Mouse (Mus musculus): Measurements from ENCODE around the gene Tmed6.
"Not testable (repeated sequence)": the region's sequence is repeated elsewhere in the genome, so short reads cannot be mapped to it uniquely, and the experiment has no call there.

Tmed6 gene

DNA sequence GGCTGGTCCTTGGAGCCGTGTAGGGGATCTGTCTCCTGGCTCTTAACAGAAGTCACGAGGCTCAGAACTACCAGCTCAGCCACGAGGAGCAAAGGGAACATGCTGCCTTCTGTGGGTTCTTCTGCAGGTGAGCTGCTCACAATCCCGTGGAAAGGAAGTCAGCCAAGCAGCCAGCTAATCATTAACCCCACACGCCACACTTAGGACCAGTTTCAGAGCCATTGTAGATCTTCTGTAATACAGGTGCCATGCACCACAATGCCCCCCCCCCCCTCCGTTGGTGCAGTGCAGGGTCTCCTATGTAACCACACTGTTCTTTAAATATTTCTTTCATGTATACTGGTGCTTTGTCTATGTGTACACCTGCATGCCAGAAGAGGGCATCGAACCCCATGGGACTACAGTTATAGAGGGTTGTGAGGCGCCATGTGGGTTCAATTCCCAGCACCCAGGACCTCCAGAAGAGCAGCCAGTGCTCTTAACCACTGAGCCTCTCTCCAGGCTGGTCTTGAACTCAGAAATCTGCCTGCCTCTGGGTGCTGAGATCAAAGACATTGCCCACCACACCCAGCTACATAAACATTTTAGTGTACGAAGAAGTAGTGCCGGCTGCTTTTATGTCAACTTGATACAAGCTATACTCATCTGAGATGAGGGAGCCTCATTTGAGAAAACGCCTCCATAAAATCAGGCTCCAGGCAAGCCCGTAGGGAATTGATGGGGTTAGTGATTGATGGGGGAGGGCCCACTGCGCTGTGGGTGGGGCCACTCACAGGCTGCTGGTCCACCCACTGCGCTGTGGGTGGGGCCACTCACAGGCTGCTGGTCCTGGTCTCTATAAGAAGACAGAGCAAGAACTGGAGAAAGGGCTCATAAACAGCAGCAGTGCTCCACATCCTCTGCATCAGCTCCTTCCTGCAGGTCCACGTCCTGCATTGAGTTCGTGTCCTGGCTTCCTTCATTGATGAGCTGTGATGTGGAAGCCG, at the start of gene Tmed6:
Tmed6 (minus strand) TSS at position 134 of the 986 bp plus-strand sequence.
- no peak for DNase-seq (ENCODE audit: low read depth)

DNA sequence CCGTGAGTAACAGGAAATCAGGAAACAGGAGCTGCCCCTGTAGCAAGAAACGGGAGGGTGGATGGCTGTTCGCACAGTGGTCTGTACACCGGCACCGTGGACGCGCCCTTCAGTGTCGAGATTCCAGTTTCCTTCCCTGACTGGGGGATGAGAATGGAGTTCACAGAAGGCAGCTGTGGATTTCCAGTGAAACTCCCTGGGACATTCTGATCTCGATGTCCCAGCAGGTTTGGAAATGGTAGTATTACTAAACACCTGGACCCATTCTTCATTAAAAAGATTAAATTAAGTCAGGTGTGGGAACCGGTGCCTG, 49.5 kb upstream of the Tmed6 start:
- no peak for DNase-seq (ENCODE audit: low read depth)

DNA sequence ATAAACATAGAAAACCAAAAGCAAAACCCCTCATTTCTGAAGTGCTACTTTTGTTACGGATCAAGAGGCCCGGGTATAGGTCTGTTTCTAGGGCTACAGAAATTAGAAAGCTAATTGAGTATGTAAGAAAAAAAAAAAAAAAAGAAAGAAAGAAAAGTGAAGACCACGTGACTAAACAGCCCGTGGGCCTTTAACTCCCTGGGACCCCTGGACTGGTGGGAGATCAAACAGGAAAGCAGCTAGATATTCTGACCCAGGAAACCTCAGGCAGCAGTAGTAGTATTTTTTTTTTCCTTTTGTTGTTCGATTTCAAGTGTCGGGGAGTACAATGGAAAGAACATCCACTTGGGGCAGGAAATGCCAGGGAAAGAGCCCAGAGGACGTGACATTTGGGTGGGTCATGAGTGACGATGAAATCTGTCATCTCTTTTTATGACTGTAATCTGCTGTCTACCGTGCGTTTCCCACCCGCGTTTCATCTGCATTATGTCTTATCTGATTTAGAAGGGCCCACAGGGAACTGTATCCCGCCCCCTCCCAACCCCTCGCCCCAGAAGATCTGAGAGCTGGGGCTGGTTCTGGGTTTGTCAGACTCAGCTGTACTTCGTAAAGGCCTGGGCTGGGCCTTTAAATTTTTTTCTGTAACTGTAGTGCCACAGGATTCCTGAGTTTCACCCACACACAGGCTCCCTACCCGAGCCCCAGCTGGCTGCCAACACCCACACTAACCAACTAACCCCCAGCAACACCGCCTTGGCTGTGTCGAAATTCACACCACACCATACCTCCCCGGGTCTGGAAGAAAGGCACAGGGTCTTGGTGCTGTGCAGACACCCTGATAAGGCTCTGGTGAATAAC, 48.9 kb upstream of the Tmed6 start:
- peak; percentile 64 for DNase-seq (ENCODE audit: low read depth)

DNA sequence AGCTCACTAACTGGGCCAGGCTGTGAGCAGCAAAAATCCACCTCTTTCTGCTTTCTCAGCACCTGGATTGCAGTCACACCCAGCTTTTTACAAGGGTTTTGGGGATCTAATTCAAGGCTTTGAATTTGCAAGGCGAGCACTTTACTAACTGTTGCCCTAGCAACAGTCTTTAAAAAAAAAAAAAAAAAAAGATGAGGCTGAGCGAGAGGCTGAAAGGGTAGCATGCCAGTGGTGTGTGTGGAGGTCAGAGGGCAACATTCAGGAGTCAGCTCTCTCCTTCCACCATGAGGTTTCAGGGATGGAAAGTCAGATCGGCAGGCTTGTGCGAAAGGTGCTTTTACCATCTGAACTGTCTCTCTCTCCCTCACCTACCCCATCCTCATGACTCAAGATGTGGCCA, 47.8 kb upstream of the Tmed6 start:
- DNase-seq (ENCODE audit: low read depth): no peak

DNA sequence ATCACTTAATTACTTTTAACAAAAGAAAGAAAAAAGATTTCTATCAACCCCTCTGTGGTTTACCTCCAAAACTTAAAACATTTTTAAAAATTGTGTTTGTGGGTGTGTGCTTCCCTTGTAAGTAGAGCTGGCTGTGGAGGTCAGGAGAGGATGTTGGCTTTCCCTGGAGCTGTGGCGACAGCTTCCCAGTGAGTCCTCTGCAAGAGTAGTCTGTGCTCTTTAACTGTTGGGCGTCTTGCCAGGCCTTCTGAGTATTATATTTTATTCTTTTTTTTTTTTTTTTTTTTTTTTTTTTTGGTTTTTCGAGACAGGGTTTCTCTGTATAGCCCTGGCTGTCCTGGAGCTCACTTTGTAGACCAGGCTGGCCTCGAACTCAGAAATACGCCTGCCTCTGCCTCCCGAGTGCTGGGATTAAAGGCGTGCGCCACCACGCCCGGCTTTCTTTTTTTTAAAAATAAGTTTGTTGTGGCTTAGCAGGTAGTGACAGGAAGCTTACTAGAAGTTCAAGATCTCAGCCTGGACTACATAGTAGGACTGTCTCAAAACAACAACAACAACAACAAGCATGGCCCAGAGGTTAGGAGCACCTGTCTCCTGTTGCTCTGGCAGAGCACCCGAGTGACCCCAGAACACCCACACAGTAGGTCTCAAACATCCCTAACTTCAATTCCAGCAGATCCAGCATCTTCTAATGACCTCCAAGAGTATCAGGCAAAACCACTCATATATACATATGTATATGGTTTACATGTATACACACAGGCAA, 46.1 kb upstream of the Tmed6 start:
- DNase-seq (ENCODE audit: low read depth): no peak

DNA sequence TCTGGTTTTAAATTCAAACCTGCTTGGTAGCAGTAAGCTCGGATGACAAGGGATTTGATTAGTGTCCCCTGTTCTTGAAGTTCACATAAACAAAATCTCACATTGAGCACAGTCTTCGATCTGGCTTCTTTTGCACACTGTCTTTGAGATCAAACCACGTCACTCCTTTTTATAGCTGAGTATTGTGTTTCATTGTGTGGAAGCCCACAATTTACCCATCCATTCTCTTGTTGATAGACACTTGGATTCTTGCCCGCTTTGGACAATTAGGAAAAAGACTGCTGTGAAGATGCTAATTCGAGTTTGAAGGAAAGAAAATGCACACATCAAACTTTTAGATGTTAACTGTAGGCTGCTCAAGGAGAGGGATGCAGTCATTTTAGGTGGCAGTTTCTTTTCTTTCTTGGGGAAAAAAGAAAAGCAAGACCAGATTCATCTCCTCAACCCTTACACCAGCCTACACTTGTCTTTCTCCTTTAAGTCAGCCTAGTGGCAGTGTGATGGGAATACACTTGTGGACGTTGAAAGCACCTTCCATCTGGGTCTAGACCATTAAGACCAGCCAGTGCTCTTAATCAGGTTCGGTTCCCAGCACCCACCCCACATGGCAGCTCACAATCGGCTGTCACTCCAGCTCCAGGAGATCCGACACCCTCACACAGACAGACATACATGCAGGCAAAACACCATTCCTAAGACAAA, 45.3 kb upstream of the Tmed6 start:
- no peak for DNase-seq (ENCODE audit: low read depth)

DNA sequence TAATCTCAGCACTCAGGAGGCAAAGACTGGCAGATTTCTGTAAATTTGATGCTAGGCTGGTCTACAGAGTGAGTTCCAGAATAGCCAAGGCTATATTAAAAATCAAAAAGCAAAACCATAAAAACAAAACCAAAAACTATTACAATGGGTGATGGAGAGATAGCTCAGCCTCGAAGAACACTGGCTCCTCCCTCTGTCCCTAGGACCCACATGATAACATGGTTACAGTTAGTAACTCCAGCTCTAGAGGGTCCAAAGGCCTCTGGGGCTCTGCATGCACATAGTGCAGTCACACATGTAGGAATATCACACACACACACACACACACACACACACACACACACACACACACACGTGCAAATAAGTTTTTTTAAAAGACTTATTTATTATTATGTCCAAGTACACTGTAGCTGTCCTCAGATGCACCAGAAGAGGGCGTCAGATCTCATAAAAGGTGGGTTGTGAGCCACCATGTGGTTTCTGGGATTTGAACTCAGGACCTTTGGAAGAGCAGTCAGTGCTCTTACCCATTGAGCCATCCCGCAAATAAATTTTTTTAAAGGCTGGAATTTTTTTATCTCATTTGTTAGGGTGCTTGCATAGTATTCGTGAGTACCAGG, 44.5 kb upstream of the Tmed6 start:
- DNase-seq (ENCODE audit: low read depth): no peak

DNA sequence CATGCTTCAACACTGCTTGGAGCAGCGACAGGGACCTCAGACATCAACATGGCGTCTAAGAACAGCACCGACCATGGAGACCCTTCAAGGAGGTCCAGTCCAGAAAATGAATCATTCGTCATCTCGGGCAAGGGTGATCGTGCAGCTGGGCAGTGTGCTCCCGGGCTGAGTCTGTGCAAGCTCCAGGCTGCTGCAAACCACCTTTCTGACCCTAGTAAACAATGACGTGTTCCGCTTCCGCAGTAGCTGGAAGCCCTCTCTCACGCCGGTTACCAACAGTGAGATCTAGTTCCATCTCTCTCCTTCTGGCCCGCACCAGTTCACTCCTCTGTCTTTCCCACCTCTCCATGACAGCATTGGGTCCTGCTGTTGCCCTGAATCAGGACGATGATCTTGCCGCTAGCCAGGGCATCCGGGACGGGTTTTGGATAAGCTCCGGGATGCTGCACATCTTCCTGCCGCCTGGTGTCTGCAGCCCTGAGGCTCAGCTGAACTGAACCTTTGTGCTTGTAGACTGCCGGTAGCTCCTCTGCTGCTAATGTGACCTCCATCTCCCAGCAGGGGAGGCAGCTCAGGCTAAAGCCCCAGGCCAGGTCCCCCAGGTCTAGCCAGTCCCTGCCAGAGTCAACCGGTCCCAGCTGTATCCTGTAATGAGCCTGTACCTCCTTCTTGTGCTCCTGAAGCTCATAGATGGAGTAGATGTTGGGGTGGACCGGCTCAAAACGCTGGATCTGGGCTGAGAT, 43.7 kb upstream of the Tmed6 start:
- DNase-seq (ENCODE audit: low read depth): no peak

DNA sequence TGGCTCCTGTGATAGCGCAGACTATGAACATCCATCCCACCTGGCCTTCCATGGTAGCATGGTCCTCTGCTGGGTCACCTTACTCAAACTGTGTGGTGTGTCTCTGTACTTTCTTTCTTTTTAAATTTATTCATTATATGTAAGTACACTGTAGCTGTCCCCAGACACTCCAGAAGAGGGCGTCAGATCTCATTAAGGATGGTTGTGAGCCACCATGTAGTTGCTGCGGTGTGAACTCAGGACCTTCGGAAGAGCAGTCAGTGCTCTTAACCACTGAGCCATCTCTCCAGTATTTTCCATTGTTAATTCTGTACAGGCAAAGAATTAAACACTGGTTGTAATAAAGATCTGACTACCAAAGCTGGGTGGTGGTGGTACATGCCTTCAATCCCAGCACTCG, 42.6 kb upstream of the Tmed6 start:
- DNase-seq (ENCODE audit: low read depth): not testable (repeated sequence)

DNA sequence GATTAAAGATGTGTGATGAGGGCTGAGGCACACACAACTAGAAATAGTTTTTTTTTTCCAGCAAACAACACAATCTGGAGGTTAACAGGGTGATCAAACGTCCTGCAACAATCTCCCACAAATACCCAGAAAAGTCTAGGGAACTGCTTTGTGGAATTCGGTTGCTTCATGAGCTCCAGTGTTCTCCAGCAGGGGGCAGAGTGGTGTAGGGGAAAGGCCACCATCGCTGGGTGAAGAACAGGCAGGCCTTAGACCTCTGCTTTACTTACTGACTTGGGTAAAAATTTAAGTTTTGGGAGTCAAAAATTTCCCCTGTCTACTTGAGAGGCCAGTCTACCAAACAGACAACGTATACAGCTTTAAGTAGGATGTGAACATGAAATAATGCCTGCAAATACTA, 39.1 kb upstream of the Tmed6 start:
- no peak for DNase-seq (ENCODE audit: low read depth)

DNA sequence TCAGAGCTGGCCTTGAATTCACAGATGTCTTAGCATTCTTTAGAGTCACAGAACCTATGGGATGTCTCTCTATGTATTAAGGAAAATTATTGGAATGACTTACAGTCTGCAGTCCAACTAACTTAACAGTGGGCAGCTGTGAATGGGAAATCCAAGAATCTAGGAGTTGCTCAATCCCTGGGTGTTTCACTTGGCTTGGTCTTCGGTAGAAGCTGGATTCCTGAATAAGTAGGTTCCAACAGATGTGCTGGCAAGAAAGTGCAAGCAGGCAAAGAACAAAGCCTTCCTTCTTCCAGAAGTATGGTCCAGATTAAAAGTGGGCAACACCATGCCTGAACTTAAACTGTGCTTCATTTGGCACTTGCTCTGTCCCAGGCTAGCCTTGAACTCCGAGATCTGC, 35.2 kb upstream of the Tmed6 start:
- peak; percentile 88 for DNase-seq (ENCODE audit: low read depth)

DNA sequence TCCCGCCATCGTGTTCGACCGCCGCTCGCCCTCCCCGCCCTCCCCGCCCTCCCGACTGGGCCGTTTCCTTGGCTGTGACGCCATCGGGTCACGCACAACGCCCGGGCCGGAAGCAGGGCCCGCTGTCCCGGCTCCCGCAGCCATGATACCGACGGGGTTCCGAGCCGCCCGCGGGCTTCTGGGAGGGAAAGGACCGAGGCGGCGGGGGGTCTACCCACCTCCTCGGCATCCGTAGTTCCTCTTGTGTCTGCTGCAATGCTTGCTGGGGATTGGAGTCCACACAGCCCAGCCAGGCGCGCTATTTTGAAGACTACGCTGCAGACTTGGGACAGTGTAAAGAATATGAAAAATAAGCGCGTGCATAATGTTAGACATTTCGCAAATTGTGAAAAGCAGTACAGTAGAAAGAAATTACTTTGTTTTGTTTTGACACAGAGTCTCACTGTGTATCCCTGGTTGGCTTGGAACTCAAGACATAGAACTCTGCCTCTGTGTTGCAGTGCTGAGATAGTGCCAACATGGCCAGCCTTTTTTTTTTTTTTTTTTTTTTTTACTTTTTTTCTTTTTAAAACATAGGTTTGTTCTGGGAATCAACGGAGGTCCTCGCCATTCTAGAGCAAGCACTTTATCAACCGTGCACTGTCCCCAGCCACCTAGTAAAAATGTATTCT, 31.1 kb upstream of the Tmed6 start, which contains the start of gene Terf2:
Terf2 (minus strand) TSS at position 182 of the 671 bp plus-strand sequence.
- peak; percentile 79 for DNase-seq (ENCODE audit: low read depth)

DNA sequence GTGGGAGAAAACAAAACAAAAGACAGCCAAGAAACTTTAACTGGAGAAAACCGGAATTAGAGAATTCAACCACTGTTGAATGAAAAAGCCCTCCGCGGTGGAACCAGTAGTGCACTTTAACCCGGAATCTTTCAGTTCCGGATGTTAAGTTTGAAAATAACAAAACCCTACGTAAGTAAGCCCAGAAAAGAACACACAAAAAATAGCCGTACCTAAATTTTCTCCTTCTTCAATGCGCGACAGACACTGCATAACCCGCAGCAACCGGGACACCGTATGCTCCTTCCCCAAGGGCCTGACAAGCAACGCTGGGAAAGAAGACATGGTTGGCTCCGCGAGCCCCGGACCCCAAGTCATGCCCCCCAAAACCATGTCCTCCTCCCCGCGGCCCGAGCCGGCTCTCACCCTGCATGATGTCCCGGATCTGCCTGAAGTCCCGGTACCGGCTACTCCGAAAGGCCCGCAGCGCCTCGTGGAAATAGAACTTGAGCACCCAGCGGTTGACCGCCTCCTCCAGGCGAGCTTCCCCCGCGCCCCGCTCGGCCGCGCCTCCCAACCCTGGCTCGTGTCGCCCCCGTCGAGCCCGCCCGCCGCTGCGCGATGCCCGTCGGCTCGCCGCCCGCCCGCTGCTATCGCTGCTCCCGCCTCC, 30.4 kb upstream of the Tmed6 start:
- no peak for DNase-seq (ENCODE audit: low read depth)

DNA sequence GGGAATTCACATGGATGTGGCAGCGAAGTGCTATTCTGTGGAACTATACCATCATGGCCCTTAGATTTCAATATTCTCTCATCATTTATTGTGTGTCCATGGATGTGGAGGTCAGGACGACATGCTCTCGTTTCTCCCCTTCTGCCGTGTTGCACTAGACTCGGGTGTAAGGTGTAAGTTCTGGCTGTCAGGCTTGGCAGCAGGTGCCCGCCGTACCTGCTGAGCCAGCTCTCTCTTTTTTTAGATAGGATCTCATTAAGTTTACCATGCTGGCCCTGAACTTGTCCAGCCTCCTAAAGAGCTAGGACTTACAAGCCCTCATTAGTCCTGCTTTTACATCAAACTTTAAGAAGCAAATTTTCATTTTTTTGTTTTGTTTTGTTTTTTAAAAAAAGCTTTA, 25.1 kb upstream of the Tmed6 start:
- no peak for DNase-seq (ENCODE audit: low read depth)

DNA sequence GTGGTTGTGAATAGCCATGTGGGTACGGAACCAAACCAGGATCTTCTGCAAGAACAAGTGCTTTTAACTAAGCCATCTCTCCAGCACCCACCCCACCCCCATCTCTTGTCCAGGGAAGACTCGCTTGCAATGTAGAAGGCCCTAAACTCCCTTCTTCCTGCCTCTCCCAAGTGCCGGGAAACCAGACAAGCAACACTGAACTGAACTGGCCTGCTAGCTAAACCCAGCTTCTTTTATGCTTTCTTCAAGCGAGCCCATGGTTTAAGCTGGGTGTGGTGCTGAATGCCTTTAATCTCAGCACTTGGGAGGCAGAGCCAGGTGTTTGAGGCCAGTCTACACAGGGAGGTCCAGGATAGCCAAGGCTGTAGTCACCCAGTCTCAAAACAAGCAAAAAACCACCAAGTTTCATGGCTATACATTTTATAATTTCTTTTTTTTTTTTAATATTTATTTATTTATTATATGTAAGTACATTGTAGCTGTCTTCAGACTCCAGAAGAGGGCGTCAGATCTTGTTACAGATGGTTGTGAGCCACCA, 23.2 kb upstream of the Tmed6 start:
- DNase-seq (ENCODE audit: low read depth): no peak

DNA sequence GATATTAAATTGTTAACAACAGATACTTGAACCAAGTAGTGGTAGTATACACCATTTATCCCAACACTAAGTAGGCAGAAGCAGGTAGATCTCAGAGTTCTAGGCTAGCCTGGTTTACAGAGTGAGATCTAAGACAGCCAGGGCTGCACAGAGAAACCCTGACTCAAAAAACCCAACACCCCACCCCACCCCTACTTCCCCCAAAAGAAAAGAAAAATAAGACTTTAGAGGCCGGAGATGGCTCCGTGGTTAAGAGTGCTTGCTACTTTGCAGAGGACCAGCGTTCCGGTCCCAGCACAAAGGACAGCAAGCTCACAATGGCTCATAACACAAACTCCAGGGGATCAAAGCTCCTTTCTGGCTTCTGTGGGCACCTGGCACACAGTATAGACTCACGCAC, 20.6 kb upstream of the Tmed6 start:
- DNase-seq (ENCODE audit: low read depth): no peak

DNA sequence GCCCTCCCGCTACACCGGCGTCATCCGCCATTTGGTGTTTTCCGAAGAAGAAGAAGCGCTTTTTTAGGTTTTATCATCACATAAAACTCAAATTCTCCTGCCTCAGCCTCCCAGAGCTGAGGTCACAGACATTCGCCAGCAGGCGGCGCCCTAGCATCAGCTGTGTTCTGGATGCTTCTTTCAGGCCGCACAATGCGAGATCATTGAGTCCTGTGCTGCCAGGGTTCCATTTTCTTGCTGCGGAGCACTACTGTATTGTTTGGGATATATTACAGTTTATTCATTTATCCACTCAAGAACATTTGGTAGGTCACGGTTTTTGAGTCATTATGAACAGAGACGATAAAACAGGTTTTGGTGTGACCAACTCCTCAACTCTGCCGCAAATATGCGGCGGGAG, 19.9 kb upstream of the Tmed6 start:
- no peak for DNase-seq (ENCODE audit: low read depth)

DNA sequence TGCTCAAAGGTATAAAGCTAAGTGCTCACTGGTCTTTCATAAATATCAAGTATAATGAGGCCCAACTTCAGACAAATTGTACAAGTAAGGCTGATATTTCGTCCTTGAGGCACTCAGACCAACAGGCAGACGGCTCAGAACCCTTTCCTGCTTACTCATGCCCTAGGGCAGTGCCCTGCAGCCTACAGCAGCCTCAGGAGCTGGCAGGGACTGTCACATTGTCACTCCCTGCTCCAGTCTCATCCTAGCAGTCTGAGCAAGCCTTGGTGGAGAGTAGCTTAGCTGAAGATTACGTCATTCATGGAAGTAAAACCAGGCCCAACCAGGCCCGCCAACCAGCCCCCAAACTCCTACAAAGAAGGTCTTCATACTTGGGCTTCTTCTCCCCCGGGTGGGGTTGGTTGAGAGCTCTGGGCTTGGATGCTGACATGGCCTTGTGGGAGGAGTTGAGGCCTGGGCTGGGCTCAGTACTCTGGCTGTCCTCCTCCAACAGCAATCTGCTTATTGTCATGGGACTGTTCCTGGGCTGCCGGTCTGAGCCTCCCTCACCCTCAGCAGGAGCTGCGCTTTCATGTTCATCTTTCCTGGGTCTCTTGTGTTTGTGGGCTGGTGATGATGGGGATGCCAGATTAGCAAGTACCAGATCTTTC, 10.9 kb upstream of the Tmed6 start:
- no peak for DNase-seq (ENCODE audit: low read depth)

DNA sequence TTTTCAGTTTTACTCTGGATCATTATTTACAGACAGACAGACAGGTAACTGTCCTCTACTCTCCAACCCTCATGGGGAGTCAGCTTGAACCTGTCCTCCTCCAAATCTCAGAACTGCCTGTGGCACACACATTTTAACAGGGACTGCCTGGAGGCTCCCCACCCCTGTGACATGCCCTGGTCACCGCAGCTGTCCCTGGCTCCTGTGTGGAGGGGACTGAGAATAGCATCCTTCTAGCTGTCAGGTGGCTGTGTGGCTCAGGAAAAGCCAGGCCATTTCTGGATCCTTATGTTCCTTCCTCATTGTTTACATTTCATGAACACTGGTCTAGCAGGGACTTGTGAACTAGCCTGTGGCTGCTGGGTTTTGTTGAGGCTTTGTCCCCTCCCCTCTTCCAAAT, 8.7 kb upstream of the Tmed6 start:
- DNase-seq (ENCODE audit: low read depth): no peak

Data from fibroblast of lung, adult 2 months (primary cell).